Mouse (Mus musculus) gastrocnemius, adult 8-10 months (tissue): ENCODE data around the gene Olfr1497. TPM values are rescaled to one million over a fixed set of nuclear protein-coding genes. Genes with fewer than 3 reads are reported as not detected.
"Not testable (repeated sequence)": the region's sequence is repeated elsewhere in the genome, so short reads cannot be mapped to it uniquely, and the experiment has no call there.

Experiments used
- DNase-seq, 2 experiments: peaks; one replicate each; pipeline ENCODE4 v3.0.0; 2022; ENCODE audit warnings: low spot score in 2 of 2
- total RNA-seq, 4 experiments: library from RNA; stranded (reverse); gene quantifications; 2 replicates each; pipeline ENCODE4 v1.2.4; 2022

Gene Olfr1497
- not detected for total RNA-seq

DNA sequence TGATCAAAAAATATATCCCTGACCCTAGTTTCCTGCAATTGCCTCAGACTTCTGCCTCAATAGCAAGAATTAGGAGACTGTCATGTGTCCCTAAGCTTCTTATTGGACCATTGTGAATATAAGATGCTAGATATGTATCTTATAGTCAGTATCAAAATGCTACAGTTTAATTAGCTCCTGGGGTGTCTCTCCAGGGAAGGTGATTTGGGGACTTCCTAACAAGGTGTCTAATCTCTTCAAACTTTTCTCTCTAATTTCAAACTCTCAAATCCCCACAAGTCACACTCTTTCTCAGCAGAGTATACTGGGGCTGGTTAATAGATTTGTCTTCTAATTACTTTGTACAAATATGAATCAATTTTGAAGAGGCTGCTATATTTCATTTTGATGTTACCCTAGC lies at the start of gene Olfr1497:
Gene Olfr1497 (minus strand): TSS at position 101 of the 400 bp plus-strand sequence.
- DNase-seq, result no peak

- no peak for DNase-seq
Observed at GRCm38 (mm10) chr19:13830388-13830787, 32.4 kb upstream of the Olfr1497 start, which contains the start of gene Olfr1500. TSS of gene Olfr1500 (minus strand) at chr19:13830488.

- DNase-seq, result no peak
Observed at GRCm38 (mm10) chr19:13828447-13828846, 30.4 kb upstream of the Olfr1497 start.

DNA sequence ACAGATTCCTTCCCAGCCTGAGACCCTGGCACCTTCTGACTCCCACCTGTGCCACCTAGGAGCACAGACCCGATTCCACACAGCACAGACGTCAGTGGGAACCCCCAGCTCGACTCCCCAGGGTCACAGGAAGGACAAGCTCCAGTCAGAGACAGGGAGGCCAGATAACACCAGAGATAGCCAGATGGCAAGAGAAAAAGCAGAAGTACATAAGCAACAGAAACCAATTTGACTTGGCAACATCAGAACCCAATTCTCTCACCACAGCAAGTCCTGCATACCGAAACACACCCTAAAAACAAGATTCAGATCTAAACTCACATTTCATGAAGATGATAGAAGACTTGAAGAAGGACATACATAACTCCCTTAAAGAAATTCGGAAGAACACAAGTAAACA lies 22.8 kb upstream of the Olfr1497 start:
- no peak for DNase-seq

DNA sequence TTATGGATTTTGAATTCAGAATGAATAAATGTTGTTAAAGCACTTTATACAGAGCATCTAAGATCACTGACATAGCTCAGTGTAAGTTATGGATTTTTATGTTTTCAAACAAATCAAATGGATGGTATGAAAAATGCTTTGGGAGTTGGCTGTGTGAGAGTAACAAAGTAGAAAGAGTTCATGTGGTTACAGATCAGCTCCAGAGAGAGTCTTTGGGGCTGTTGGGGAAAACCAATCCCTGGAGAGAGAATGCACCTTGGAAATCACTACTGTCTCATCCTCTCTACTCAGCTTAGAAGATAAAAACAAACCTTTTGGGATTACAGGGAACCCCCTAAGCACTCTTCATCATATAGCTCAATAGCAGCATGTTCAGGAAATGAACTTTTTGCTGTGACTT lies 21.3 kb upstream of the Olfr1497 start, which contains the start of gene Olfr1499:
Gene Olfr1499 (minus strand): TSS at position 101 of the 400 bp plus-strand sequence.
- no peak for DNase-seq

DNA sequence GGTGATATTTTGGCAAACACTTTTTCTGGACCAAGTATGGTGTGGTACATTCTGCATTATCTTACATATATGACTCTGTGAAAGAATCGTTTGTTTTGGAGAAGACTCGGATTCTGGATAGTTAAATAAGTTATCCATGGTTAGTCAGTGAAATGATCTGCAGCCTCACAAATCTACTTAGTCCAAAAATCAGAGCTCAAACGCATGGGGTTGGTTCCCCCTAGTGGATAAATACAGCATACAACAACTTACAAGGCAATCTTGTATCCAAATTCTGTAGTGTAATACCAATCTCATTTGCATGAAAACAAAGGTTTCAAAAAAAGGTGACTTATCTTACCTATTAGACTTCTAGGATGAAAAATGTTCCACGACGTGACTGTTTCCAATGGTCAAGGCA lies 20.8 kb upstream of the Olfr1497 start:
- no peak for DNase-seq

GRCm38 (mm10) chr19:13812823-13813222 lies 14.8 kb upstream of the Olfr1497 start:
- DNase-seq, result no peak

GRCm38 (mm10) chr19:13805486-13805885 lies 7.5 kb upstream of the Olfr1497 start:
- not testable (repeated sequence) for DNase-seq

GRCm38 (mm10) chr19:13777578-13777977 lies 20.4 kb downstream of the Olfr1497 start, which contains the start of gene Olfr1496:
TSS of gene Olfr1496 (plus strand) at chr19:13777878.
- no peak for DNase-seq

GRCm38 (mm10) chr19:13768565-13769276 lies 29.3 kb downstream of the Olfr1497 start:
- no peak for DNase-seq

GRCm38 (mm10) chr19:13764306-13764705 lies 33.7 kb downstream of the Olfr1497 start, which contains the start of gene Olfr1495:
TSS of gene Olfr1495 (plus strand) at chr19:13764606.
- DNase-seq, result no peak

GRCm38 (mm10) chr19:13749366-13749765 lies 48.6 kb downstream of the Olfr1497 start:
- DNase-seq, result no peak

Other genes with a start within 250 kb of the Olfr1497 start
- gene Olfr1484, start 214.7 kb downstream of the Olfr1497 start, total RNA-seq, result not detected
- gene Olfr1487, start 180.8 kb downstream of the Olfr1497 start, total RNA-seq, result not detected
- gene Olfr1489, start 166.6 kb downstream of the Olfr1497 start, total RNA-seq, result not detected
- not detected for gene Olfr1490, start 147.1 kb downstream of the Olfr1497 start, total RNA-seq
- not detected for gene Olfr1491, start 100.9 kb downstream of the Olfr1497 start, total RNA-seq
- gene Olfr1493-ps1, start 74.9 kb downstream of the Olfr1497 start, total RNA-seq, result not detected
- not detected for gene Olfr1494, start 58.5 kb downstream of the Olfr1497 start, total RNA-seq
- not detected for gene Olfr1495, start 33.6 kb downstream of the Olfr1497 start, total RNA-seq
- gene Olfr1496, start 20.3 kb downstream of the Olfr1497 start, total RNA-seq, result not detected
- not detected for gene Olfr1499, start 21.2 kb upstream of the Olfr1497 start, total RNA-seq
- gene Olfr1500, start 32.3 kb upstream of the Olfr1497 start, total RNA-seq, result not detected
- not detected for gene Olfr1501, start 52.5 kb upstream of the Olfr1497 start, total RNA-seq
- not detected for gene Olfr1502, start 63.6 kb upstream of the Olfr1497 start, total RNA-seq
- gene Olfr1504, start 99.7 kb upstream of the Olfr1497 start, total RNA-seq, result not detected
- not detected for gene Olfr1505, start 115.3 kb upstream of the Olfr1497 start, total RNA-seq